Mouse (Mus musculus): ENCODE results near the gene Slc37a1.

Slc37a1 gene

GRCm38 (mm10) chr17:31295215-31295891 lies 8.8 kb downstream of the Slc37a1 start:
- peak; percentile 67 to 75 for DNase-seq

GRCm38 (mm10) chr17:31295892-31296781 lies 9.5 kb downstream of the Slc37a1 start:
- DNase-seq: peak; percentile 83 to 85

- peak in 1 of 2 experiments; percentile 35 for DNase-seq
Measured at GRCm38 (mm10) chr17:31297521-31297939, 10.9 kb downstream of the Slc37a1 start.

- peak; percentile 55 to 57 for DNase-seq
Measured at GRCm38 (mm10) chr17:31298419-31299209, 12.0 kb downstream of the Slc37a1 start.

GRCm38 (mm10) chr17:31299981-31300380 lies 13.4 kb downstream of the Slc37a1 start:
- no peak for DNase-seq

- DNase-seq: no peak
Measured at GRCm38 (mm10) chr17:31300736-31301135, 14.1 kb downstream of the Slc37a1 start.

- DNase-seq: no peak
Measured at GRCm38 (mm10) chr17:31303401-31303800, 16.8 kb downstream of the Slc37a1 start.

- DNase-seq: peak; percentile 81 to 85
Measured at GRCm38 (mm10) chr17:31304895-31305775, 18.5 kb downstream of the Slc37a1 start.

- no peak for DNase-seq
Measured at GRCm38 (mm10) chr17:31305776-31306120, 19.2 kb downstream of the Slc37a1 start.

- DNase-seq: no peak
Measured at GRCm38 (mm10) chr17:31307756-31308155, 21.2 kb downstream of the Slc37a1 start.

- DNase-seq: no peak
Measured at GRCm38 (mm10) chr17:31308291-31308816, 21.8 kb downstream of the Slc37a1 start.

GRCm38 (mm10) chr17:31309281-31309793 lies 22.7 kb downstream of the Slc37a1 start:
- DNase-seq: peak; percentile 74 to 80

- DNase-seq: no peak
Measured at GRCm38 (mm10) chr17:31311047-31311446, 24.5 kb downstream of the Slc37a1 start.

GRCm38 (mm10) chr17:31312648-31313047 lies 26.1 kb downstream of the Slc37a1 start:
- no peak for DNase-seq

- no peak for DNase-seq
Measured at GRCm38 (mm10) chr17:31315046-31315792, 28.6 kb downstream of the Slc37a1 start.

GRCm38 (mm10) chr17:31315993-31316392 lies 29.4 kb downstream of the Slc37a1 start:
- DNase-seq: no peak

- no peak for DNase-seq
Measured at GRCm38 (mm10) chr17:31316998-31317397, 30.4 kb downstream of the Slc37a1 start.

GRCm38 (mm10) chr17:31317521-31318272 lies 31.1 kb downstream of the Slc37a1 start:
- DNase-seq: no peak

- DNase-seq: no peak
Measured at GRCm38 (mm10) chr17:31318906-31319767, 32.5 kb downstream of the Slc37a1 start.
